Mouse (Mus musculus): ENCODE results near the gene Hist1h3b.

The Hist1h3b gene

DNA sequence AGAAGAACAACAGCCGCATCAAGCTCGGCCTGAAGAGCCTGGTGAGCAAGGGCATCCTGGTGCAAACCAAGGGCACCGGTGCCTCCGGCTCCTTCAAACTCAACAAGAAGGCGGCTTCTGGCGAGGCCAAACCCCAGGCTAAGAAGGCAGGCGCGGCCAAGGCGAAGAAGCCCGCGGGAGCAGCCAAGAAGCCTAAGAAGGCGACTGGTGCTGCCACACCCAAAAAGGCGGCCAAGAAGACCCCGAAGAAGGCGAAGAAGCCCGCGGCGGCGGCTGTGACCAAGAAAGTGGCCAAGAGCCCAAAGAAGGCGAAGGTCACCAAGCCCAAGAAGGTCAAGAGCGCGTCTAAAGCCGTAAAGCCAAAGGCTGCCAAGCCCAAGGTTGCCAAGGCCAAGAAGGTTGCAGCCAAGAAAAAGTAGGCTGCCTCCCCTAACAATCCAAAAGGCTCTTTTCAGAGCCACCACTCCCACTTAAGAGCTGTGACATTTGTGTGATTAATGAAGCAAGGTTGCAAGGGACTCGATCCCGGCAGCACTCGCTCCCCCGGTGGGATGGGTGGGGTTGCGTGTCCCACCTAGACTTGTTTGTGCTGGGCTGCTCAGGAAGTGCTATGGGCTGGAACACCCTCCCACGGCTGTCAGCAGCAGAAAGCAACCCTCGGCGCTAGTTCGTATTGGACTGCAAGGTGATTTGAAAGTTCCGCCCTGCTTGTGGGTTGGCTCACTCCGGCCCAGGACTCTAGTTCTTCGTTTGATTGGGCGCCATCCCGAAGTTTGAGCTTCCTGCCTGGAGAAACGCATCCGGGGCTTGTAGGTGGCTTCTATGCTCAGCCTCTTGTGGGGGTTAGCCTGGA, 12.8 kb upstream of the Hist1h3b start:
- DNase-seq, result peak; percentile 100

- DNase-seq, result no peak
These were observed 12.2 kb upstream of the Hist1h3b start for GRCm38 (mm10) chr13:23739922-23740252.

DNA sequence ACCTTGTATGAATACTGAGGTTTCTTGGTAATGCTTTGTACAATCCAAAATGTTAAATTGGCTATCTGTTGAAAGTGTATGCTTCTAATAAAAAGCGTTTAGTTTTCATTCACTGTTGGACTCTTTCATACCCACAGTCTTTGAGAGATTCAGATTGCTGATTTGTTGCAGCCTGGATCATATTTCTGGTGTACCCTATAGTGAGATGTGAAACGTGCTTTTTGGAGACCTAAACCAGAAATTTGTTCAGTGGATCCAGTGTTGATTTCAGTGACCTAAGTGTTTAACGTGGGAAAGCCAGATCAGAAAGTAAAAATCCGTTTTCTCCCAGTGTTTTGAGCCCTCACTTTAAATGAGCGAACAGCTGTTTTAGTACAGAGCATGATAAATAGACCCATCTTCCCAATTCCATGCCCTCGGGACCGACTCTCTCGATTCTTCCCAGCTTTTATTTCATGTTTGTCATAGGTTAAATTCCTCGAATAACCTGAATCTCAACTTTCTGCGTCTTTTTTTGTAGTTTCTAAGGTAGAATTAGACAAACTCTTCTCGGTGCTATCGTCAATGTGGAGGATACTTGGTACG, 11.7 kb upstream of the Hist1h3b start:
- DNase-seq, result peak; percentile 52

DNA sequence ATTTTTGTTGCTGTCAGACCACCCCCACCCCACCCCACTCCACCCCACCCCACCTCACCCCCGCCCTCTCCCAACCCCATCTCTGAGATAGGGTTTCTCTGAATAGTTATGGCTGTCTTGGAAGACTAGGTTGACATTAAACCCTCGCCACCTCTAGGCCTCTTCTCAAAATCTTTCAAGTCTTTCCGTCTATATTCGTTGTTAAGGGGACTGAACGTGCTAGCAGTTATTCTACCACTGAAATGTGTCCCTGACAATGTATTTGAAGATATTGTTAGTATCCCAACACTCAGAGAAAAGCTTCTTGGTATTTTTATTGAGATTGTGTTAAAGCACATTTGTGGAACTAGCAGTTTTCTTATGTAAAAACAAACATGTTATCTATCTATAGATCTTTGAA, 11.2 kb upstream of the Hist1h3b start:
- peak; percentile 25 for DNase-seq

GRCm38 (mm10) chr13:23742007-23742406, 10.1 kb upstream of the Hist1h3b start:
- peak; percentile 40 for DNase-seq

DNA sequence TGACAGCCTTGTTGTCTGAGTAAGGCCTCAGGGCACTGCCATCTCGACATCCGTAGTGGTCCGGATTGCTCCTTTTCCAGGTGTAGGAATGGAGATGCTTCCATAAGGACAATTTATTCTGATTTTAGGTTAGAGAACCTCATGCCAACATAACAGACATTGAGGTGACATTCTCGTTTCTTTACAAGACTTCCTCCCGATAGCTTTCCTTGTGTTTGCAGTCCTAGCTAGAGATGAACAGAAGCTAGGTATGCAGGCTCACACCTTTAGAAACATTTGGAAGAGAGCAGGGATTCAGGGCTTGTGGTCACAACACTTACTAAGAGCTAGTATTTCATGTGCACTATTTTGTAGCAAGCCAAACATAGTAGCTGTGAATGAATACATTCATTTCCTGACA, 8.9 kb upstream of the Hist1h3b start:
- DNase-seq, result no peak

GRCm38 (mm10) chr13:23743963-23744362, 8.1 kb upstream of the Hist1h3b start:
- no peak for DNase-seq

DNA sequence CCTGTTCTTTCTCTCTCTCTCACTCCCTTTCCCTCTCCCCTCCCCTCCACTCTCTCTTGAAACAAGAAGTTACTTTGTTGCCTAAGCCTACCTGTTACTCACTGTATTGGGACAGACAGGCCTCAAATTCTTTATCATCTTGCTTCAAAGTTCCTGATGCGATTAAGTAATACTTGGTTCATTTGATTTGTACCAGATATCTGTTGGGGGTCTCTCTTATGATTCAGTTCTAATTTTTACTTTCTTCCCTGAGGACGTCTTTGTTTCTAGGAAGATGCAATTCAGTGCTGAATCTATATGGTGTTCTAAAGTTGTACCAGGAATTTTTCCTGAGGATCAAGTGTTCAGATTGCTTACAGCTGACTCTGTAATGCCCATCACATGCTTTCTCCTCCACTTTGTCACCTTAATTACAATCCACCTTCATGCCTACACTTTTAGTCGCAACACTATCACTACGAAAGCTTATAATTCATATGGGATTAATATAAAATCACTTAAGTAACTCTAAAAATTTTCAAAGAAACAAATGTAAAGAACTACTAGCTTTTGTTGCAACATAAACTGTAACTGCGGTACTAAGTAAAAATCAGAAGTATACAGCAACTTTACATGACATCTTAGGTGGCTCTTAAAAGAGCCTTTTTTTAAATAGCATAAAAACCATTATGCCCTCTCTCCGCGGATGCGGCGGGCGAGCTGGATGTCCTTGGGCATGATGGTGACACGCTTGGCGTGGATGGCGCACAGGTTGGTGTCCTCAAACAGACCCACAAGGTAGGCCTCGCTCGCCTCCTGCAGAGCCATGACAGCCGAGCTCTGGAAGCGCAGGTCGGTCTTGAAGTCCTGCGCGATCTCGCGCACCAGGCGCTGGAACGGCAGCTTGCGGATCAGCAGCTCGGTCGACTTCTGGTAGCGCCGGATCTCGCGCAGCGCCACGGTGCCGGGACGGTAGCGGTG, 7.4 kb upstream of the Hist1h3b start:
- DNase-seq, result no peak

- DNase-seq, result peak; percentile 98
These were observed 6.5 kb upstream of the Hist1h3b start, which contains the start of gene Hist1h3c for GRCm38 (mm10) chr13:23745381-23746161. Gene Hist1h3c, minus strand, starts transcription at chr13:23745602.

DNA sequence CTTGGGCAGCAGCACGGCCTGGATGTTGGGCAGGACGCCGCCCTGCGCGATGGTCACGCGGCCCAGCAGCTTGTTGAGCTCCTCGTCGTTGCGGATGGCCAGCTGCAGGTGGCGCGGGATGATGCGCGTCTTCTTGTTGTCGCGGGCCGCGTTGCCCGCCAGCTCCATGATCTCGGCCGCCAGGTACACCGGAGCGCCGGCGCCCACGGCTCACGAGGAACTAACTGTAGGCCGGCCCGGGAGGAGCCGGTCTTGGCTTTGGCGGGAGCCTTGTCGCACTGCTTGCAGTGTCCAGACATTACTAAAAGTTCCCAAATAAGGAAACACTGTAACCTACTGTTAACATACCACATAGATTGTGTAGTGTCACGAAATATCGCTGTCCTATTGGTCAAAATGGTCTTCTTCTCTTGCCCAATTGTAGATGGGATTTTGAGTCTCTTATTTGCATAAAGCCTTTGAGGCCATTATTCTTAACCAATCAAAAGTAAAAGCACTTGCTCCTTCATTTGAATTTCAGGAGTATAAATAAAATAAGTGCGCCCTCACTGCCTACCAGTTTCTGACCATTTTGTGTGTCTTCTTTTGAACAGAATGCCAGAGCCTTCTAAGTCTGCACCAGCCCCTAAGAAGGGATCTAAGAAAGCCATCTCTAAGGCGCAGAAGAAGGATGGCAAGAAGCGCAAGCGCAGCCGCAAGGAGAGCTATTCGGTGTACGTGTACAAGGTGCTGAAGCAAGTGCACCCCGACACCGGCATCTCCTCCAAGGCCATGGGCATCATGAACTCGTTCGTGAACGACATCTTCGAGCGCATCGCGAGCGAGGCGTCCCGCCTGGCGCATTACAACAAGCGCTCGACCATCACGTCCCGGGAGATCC, 5.6 kb upstream of the Hist1h3b start, which contains the start of gene Hist1h2bb:
Gene Hist1h2bb, plus strand, starts transcription at position 534 of the 880 bp plus-strand sequence.
- peak; percentile 98 for DNase-seq

DNA sequence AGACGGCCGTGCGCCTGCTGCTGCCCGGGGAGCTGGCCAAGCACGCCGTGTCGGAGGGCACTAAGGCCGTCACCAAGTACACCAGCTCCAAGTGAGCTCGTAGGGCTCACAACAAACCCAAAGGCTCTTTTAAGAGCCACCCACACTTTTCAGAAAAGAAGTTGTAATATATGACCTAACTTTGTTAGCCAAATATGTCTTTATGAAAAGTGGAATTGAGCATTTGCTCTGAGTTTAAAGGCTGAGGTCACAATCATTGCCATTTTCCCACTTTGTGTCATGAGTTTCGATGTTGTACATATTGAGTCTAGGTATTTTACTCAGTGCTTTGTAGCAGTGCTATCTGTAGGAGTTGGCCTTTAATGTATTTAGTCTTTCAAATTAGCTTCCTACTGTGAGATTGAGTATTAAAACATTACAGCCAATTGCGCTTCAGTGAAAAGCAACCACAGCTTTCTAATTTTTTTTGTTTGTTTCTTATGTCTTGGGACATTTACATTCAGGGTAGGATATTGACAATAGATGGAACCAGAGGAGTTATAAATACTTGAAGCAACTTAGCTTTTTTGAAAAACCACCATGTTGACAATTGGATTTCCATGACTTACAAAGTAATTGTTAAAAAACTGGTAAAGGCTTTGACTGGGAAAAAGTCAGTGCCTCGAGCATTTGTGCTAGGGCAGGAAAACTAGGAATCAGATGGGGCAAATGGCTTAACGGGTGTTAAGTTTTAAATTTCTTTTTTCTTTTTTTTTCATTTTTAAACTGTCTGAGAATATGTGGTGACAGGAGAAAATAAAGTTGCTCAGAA, 4.8 kb upstream of the Hist1h3b start:
- no peak for DNase-seq

- peak; percentile 76 for DNase-seq
These were observed 4.2 kb upstream of the Hist1h3b start for GRCm38 (mm10) chr13:23747892-23748288.

DNA sequence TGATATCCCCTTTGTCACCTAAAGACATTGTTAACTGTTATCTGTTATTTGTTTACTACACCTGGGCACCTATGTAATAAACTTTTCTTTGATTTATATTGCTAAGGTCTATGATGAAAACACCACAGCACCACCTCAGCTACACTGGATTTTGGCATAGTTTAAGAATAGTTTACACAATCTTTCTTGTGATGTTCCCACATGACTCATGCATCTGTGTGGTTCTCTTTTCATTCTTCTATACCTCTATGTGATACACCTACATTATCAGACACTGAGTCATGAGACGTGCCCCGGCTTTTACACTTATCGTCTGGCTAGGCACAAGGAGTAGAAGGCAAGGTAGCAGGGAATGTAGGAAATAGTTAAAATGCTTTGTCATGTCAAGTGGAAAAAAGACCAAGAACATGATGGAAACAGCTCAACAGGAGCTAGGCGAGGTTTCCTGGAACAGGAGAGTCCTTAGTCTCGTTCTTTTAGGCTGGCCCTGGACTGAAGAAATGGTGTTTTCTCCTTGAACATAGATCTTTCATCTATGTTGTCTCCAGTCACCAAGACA, 2.4 kb upstream of the Hist1h3b start:
- DNase-seq, result peak; percentile 68

- peak; percentile 95 for DNase-seq
These were observed 1.1 kb upstream of the Hist1h3b start, which contains the start of gene Hist1h2ab for GRCm38 (mm10) chr13:23750839-23751477. Gene Hist1h2ab, plus strand, starts transcription at chr13:23751126.

DNA sequence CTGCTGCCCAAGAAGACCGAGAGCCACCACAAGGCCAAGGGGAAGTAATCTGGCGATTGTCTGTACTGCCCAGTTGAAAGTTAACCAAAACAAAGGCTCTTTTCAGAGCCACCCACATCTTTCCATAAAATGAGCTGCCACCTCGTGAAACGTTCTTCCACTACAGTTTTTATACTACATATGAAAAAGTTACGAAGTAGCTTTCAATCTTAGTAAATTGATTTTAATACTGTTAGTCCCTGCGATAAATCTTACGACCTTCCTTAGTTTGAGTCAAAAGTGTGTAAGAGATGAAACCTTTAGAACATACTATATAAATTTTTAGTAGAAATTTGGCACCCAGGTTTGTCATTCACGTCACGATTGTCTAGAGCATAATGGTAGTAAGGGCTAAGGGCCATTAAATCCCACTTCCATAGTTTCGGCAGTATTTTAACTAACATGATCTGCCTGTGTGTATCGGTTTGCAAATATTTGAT, 550 bp upstream of the Hist1h3b start:
- no peak for DNase-seq

DNA sequence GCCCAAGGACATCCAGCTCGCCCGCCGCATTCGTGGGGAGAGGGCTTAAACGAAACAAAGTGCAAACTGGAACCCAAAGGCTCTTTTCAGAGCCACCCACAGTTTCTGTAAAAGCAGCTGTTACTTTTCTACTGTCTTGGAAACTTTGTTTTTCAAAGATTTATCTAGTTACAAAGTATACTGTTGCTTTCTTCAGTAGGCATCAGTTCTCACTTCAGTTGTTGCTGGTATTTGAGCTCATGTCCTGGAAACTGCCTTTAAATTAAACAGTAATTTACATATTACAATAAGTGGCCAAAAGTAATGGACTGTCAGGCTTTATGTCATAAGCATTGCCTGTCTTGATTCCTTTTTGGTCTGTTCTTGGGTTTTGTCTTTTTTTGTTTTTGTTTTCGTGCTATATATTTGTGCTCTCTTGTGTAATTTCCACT, 690 bp downstream of the Hist1h3b start:
- no peak for DNase-seq

DNA sequence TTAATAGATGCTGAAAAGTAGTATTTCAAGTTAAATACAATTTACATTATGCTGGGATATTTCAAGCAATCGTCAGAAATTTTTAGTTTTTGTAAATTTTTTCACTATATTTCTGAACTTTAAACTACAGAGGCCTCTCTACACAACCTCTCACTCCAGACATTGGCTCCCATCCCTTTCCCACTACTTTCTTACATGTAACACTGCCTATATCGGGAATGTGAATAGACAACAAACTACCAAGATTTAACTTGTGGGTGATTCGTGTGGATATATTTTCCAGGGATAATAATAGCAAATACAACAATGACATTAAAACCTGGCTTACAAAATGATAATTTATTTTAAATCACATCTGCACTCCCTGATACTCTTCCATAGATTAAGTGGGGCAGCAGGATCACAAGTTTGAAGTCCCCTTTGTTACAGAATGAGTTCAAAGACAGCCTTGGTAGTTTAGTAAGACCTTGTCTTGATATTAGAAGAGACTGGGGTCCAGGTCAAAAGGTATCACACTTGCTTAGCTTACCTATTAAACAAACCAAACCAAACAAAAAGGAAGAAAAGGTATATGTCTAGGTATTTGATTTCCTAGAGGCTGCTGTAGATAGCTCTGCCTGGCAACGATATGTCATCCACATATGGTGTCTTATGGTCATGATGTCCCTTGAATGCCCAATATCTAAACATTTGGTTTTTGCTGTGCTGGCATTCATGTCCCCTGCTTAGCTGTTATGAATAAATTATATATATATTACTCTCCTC, 1.4 kb downstream of the Hist1h3b start:
- DNase-seq, result no peak

DNA sequence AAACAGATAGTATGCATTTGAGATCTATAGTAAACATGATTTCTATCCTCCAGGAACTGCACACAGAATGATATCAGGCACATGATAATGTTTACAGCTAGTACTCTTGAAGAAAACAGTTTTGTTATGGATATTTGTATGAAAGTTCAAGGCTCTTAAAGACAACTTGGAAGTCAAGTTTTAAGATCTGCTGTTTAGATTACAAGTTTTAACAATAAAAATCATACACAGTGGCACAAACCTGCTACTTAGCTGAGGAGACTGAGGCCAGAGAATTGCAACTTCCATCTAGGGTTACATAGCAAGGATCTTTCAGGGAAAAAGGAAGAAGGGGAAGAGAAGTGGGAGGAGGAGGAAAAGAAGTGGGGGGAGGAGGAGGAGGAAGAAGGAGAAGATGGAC, 2.9 kb downstream of the Hist1h3b start:
- DNase-seq, result no peak
